Mouse (Mus musculus) ovary, postnatal 36 days (tissue): Measurements from ENCODE around the gene Ppp3cb.

ENCODE experiments used
- DNase-seq: peaks from one replicate; pipeline ENCODE4 v3.0.0; 2022; ENCODE audit warnings: low spot score, mixed read lengths

The Ppp3cb gene

GRCm38 (mm10) chr14:20480195-20480579 lies 66.2 kb downstream of the Ppp3cb start:
- DNase-seq: no peak

GRCm38 (mm10) chr14:20479291-20480194 lies 66.8 kb downstream of the Ppp3cb start, which contains the start of gene Anxa7:
TSS of gene Anxa7 (minus strand) at chr14:20480133.
- DNase-seq: peak; percentile 78

GRCm38 (mm10) chr14:20478801-20479200 lies 67.6 kb downstream of the Ppp3cb start:
- DNase-seq: no peak

GRCm38 (mm10) chr14:20478385-20478784 lies 68.0 kb downstream of the Ppp3cb start:
- DNase-seq: no peak

GRCm38 (mm10) chr14:20477261-20478025 lies 68.9 kb downstream of the Ppp3cb start:
- DNase-seq: no peak

- no peak for DNase-seq
Measured at GRCm38 (mm10) chr14:20460216-20460615, 86.2 kb downstream of the Ppp3cb start.

GRCm38 (mm10) chr14:20458378-20458777 lies 88.0 kb downstream of the Ppp3cb start:
- DNase-seq: no peak

GRCm38 (mm10) chr14:20452929-20453328 lies 93.4 kb downstream of the Ppp3cb start:
- no peak for DNase-seq

- DNase-seq: peak; percentile 51
Measured at GRCm38 (mm10) chr14:20451765-20452331, 94.5 kb downstream of the Ppp3cb start, which contains the start of gene Cfap70. TSS of gene Cfap70 (minus strand) at chr14:20452226.

- no peak for DNase-seq
Measured at GRCm38 (mm10) chr14:20451302-20451701, 95.1 kb downstream of the Ppp3cb start.
